Mouse (Mus musculus) T-helper 17 cell (primary cell): ENCODE data around the gene Slc39a13.
"Not testable (repeated sequence)": the region's sequence is repeated elsewhere in the genome, so short reads cannot be mapped to it uniquely, and the experiment has no call there.

Experiments used
- in situ Hi-C, 2 experiments: fragments of 300-600 bp; cut with MboI, MseI; formaldehyde crosslinking; loops; 1 replicate in 1 of 2; 2 replicates in 1 of 2; pipeline ENCODE4 v1.15.1; 2025; ENCODE audit warnings: high pct_unique_total_duplicates in 2 of 2

Slc39a13 gene

DNA sequence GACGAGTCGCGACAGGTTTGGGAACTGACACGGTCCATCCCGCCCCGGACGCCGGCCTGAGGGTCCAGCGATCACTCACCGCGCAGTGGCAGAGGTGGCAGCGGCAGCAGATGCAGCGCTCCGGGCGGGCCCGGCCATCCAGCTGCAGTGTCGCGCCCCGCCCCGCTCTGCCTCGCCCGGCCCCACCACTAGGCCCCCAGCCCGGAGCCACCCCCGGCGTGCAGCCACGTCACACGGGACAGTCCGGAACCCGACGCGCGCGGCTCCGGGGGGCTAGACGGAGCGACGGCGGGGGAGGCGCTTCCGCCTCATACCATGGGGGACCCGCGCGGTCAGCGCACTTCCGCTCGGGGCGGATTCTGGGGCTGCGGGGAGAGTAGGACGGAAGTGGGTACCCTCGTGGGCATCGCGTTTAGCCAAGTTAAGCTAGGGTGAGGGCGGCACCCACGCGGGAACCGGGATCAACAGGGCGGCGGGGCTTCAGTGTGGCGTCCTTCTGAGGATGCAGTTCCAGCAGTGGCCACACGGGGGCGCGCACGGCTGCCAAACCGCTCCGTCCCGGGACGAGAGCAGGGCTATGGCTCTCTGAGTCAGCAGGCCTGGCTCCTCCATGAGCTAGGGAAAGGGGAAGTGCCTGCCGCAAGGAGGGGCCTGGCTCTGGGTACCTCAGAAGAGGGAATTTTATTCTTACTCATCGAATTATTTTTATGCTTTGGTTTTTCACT, at the start of gene Slc39a13:
Slc39a13 (minus strand) TSS at position 342 of the 725 bp plus-strand sequence.
- in situ Hi-C loops: no loop called here

GRCm38 (mm10) chr2:91119551-91119950, 49.3 kb upstream of the Slc39a13 start:
- in situ Hi-C loops: no loop called here

GRCm38 (mm10) chr2:91119061-91119460, 48.8 kb upstream of the Slc39a13 start:
- in situ Hi-C loops: no loop called here

DNA sequence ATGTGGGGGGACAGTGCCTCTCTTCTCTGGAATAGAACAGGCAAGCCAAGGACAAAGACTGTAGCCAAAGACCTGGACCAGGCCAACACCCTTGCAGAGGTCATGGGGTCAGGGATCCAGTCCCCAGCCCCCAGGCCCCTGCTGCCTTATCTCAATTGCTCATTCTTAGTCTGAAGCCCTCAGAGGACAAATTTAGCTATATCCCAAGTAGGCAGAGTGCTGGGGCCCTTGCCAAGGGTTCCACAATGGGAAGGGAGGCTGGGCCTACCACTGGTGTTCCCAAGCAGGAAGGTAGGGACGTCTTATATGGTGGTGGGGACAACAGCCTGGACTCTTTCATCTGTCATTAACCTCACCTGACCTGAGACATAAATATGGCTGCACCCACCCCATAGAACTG, 48.4 kb upstream of the Slc39a13 start:
- in situ Hi-C loops: no loop called here

- in situ Hi-C loops: no loop called here
These were observed 47.5 kb upstream of the Slc39a13 start, which contains the start of gene Mybpc3 for GRCm38 (mm10) chr2:91117585-91118275. Gene Mybpc3 (plus strand): TSS chr2:91118144.

DNA sequence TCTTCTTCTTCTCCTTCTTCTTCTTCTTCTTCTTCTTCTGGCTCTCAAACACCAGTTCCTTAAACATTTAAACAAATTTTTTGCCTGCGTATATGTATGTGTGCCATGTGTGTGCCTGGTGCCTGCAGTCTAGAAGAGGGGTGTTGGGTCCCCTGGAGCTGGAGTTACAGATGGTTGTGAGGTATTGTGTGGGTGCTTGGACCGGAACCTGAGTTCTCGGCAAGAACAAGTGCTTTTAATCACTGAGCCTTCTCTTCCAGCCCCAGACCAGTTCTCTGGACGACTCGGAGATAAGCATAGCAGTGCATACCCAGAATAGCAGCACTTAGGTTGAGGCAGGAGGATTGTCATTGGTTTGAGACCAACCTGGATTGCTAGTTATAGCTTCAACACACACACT, 46.6 kb upstream of the Slc39a13 start:
- in situ Hi-C loops: no loop called here

DNA sequence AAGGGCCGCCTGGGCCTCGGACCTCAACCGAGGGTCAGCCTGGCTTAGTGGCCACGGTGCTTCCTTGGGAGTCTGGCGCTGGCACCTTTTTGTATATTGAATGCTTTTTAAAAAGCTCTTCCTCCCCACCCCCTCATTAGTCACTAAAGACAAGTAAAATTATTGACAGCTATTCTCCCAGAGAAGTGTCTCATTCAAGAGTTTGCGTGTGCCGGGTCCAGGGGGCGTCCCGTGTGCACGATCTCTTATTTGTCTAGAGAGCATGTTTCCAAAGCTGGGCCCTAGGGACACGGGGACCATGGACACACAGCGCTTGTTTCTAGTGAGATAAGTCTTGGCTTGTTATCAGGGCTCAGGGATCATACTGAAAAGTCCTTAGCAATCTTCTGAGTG, 45.4 kb upstream of the Slc39a13 start:
- in situ Hi-C loops: no loop called here

DNA sequence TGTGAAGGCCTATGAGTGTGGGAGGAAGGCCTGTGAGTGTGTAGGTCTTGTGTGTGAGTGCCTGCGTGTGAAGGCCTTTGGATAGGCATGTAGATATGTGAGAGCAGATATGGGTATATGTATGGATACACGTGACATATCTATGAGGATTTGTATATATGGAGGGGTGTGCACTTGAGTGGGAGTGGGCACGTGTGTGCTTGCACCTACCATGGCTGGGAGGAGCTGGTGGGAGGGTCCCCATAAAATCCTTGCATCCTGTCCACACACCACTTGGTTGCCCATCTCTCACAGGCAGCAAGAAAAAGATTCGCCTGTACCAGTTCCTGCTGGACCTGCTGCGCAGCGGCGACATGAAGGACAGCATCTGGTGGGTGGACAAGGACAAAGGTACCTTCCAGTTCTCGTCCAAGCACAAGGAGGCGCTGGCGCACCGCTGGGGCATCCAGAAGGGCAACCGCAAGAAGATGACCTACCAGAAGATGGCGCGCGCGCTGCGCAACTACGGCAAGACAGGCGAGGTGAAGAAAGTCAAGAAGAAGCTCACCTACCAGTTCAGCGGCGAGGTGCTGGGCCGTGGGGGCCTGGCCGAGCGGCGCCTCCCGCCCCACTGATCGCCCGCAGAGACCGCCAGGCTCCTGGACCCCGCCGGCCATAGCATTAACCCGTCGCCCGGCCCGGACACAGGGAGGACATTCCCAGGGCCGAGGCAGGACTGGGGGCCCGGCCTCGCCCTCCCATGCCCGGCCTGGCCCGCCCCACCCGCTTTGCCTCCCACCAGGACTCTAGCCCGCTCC, 44.8 kb upstream of the Slc39a13 start:
- in situ Hi-C loops: no loop called here

DNA sequence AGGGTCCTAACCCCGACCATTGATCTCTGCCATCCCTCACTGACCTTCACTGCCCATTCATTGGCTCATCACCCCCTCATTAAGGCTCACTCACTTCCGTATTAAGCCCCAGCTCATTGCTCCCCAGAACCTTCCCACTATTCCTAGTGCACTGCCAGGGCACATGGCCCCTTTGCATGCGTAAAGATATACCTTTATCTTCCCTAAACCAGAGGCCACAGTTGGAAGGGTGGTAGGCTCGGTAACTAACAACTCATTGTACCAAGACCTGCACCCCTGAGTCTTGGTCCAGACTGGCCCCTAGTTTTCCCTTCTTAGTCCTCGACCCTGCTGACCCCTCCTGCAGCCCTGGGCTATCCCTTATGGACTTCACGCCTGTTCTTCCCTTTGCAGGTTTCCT, 43.6 kb upstream of the Slc39a13 start:
- in situ Hi-C loops: no loop called here

DNA sequence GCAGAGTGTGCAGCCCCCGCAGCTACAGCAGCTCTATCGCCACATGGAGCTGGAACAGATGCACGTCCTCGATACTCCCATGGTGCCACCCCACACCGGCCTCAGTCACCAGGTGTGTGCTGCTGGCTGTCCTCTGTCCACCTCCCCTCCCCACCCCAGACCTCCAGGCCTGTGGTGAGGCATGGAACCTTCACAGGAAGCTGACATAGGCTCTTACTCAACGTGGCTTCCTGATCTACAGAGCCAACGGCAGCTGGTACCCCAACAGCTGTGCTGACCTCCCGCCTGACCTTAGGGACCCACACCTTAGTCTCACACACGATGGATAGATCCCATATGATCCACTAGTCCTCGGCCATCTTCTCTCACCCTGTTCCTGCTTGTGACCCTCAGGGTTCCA, 43.1 kb upstream of the Slc39a13 start:
- in situ Hi-C loops: no loop called here

DNA sequence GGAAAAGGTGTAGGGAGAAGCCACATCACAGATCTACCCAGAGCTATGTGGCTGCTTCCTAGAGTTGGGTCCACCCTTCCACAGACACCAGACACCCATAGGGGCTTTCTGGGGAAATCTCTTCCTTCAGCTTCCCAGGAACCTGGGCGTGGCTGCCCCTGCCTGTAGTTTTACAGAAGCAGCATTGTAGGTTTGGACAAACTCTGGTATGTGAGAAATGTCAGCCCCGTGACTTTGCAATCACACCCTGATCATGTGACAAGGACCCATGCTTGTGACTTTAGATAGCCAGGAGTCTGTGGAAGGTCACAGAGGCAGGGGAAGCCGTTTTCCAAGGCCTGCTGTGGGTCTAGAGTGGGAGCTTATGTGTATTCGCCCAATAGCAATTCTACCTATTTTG, 42.3 kb upstream of the Slc39a13 start:
- in situ Hi-C loops: no loop called here

- in situ Hi-C loops: not testable (repeated sequence)
These were observed 41.6 kb upstream of the Slc39a13 start for GRCm38 (mm10) chr2:91111832-91112231.

DNA sequence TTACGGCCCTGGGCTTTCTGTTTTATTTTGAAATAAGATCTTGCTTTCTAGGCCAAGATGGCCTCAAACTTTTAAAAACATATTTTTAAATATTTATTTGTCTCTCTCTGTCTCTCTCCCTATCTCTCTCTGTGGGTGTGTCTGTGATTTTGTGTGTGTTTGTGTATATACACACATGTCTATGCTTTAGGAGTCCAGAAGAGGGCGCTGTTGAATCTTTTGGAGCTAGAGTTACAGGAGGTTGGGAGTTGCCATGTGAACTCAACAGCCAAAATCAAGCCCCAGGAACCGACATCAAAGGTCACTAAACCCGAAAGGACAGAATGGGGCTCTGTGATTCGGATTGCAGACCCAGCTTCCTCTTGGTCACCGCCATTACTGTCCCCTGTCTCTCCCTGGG, 40.2 kb upstream of the Slc39a13 start:
- in situ Hi-C loops: no loop called here

DNA sequence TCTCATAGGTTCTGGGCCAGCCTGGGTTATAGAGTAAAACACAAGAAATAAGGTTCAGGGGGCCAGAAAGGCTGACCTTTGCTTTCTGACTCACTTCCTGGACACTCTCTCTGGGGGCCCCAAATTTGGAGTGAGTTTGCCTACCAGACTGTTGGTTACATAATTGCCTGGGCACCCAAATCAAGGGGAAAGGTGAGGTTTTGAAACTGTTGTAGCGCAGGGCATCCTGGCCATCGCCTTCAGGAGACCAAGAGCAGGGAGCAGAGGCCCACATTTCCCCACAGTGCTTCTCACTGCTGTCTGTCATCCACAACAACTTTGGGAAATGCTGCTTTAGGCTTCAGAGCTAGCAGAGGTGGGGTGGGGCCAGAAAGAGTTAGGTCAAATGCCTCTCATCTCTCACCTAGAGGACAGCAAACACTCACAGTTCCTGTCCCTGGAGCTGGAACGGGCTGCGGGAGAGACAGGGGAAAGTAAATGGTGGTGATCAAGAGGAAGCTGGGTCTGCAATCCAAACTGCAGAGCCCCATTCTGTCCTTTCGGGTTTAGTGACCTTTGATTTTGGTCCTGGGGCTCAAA, 39.7 kb upstream of the Slc39a13 start:
- in situ Hi-C loops: loop anchor here in 1 of 2 experiments (10.0 kb wide), 1 partner anchor 75 kb away; the partner anchor contains the start of gene Rapsn

DNA sequence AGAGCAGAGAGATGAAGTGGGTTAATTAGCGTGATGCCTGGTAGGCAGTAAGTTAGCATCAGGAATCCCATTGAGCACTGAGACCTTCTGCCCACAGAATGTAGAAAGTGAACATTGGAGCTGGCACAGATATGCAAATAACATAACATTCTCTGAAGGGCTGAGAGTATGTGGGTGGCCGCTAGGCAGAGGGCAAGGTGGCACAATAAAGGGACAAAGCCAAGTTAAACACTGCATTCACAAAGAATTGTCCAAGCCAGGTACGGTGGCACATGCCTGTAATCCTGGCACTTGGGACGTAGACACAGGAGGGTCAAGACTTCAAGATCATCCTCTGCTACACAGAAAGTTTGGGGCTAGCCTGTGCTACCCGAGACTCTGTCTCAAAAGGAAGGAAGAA, 39.0 kb upstream of the Slc39a13 start:
- in situ Hi-C loops: loop anchor here in 1 of 2 experiments (10.0 kb wide), 1 partner anchor 74 kb away; the partner anchor contains the start of gene Rapsn

DNA sequence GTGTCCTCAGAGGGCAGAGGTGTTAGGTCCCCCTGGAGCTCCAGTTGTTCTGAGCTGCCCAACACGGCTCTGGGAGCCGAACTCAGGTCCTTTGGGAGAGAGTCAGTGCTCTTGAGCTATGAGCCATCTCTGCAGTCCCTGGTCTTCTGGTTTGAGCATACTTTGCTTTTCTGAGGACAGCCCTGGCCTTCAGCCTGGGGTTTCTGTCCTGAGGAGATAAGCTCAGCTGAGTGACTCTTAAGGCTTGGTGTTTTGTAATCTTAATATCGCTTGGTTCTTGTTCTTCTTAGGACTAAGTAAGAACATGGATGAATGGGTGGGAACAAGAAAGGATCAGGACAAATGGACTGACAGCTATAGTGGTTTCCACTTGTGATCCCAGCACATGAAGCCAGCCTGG, 37.9 kb upstream of the Slc39a13 start:
- in situ Hi-C loops: loop anchor here in 1 of 2 experiments (10.0 kb wide), 1 partner anchor 73 kb away; the partner anchor contains the start of gene Rapsn

DNA sequence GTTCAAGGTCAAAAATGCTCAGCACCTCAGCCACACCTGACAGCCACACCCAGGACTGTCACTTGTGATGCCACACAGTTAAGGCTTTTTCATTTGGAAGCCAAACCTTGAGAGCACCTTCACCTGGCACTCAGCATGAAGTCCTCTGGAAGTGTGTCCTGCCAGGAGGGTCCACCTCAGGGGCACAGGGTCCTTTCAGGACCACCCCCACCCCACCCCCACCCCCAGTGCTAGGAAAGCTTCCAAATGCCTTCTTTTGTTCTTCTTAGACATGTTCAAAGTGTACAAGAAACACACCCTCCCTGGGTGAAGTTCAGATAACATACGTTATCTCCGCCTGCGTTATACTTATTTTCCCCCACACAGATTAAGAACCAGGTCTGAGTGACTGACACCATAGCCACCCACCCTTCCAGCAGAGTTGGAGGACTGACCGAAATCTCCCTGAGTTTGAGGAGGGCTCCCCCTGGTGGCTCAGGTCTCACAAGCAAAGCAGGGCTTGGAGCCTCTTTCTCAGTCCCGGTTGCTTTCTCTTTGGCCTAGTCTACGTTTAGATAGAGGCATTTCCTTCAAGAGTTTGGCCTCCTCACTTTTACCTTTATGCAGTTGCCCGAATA, 31.0 kb upstream of the Slc39a13 start:
- in situ Hi-C loops: loop anchor here in 1 of 2 experiments (10.0 kb wide), 1 partner anchor 66 kb away; the partner anchor contains the start of gene Rapsn

GRCm38 (mm10) chr2:91098156-91098555, 27.9 kb upstream of the Slc39a13 start:
- in situ Hi-C loops: loop anchor here in 1 of 2 experiments (5.0 kb wide), 1 partner anchor 61 kb away; the partner anchor contains the start of gene Rapsn

GRCm38 (mm10) chr2:91097015-91097414, 26.8 kb upstream of the Slc39a13 start:
- in situ Hi-C loops: loop anchor here in 1 of 2 experiments (5.0 kb wide), 1 partner anchor 60 kb away; the partner anchor contains the start of gene Rapsn

GRCm38 (mm10) chr2:91096524-91096923, 26.3 kb upstream of the Slc39a13 start:
- in situ Hi-C loops: loop anchor here in 1 of 2 experiments (5.0 kb wide), 1 partner anchor 59 kb away; the partner anchor contains the start of gene Rapsn

GRCm38 (mm10) chr2:91090827-91091226, 20.6 kb upstream of the Slc39a13 start:
- in situ Hi-C loops: no loop called here
